Mouse (Mus musculus) heart, embryonic 10.5 days (tissue): ENCODE results near the gene Cmtm6. TPM values are rescaled to one million over a fixed set of nuclear protein-coding genes. Genes with fewer than 3 reads are reported as not detected.
A peak's percentile ranks its signal among the peaks of the same experiment; 100 is the strongest.
"Not testable (repeated sequence)": the region's sequence is repeated elsewhere in the genome, so short reads cannot be mapped to it uniquely, and the experiment has no call there.

Source experiments
- DNase-seq: peaks from one replicate; pipeline ENCODE4 v3.0.0-alpha.2; 2017; ENCODE audit warnings: low spot score
- H3K27ac ChIP-seq: fragments of 300-500 bp; sonication (generic); 2 replicates; pipeline ENCODE4 v1.5.1; 2016; ENCODE audit warnings: mild to moderate bottlenecking
- H3K27me3 ChIP-seq: fragments of 300-500 bp; sonication (generic); 2 replicates; pipeline ENCODE4 v1.6.1; 2016; ENCODE audit warnings: mild to moderate bottlenecking; ENCODE audit not compliant: poor library complexity, insufficient read depth, severe bottlenecking
- H3K36me3 ChIP-seq: fragments of 300-500 bp; sonication (generic); 2 replicates; pipeline ENCODE4 v1.6.1; 2016; ENCODE audit warnings: mild to moderate bottlenecking, moderate library complexity
- H3K4me1 ChIP-seq: fragments of 300-500 bp; sonication (generic); 2 replicates; pipeline ENCODE4 v1.6.1; 2016; ENCODE audit warnings: mild to moderate bottlenecking
- H3K4me3 ChIP-seq: fragments of 300-500 bp; sonication (generic); 2 replicates; pipeline ENCODE4 v1.5.1; 2016; ENCODE audit warnings: mild to moderate bottlenecking, moderate library complexity
- H3K9me3 ChIP-seq: fragments of 300-500 bp; sonication (generic); 2 replicates; pipeline ENCODE4 v1.6.1; 2016; ENCODE audit warnings: mild to moderate bottlenecking, moderate library complexity
- WGBS: fragments of 180-500 bp; shearing (Covaris S2); methylation state at CpG from one replicate; pipeline ENCODE4 v1.1.7; 2016; 5-methylcytosine and 5-hydroxymethylcytosine counted together
- polyA plus RNA-seq: library from polyadenylated mRNA; unstranded; fragments of >200 nt; fragmentation: Nextera tagmentation; extraction: Ambion mirVana; gene quantifications from 2 replicates; pipeline ENCODE4 v1.2.1, GENCODE M21; 2016

The Cmtm6 gene
- polyA plus RNA-seq, 1 experiment from 2014 or later, result 39.4 TPM

GRCm38 (mm10) chr9:114699882-114700665 is 30.8 kb upstream of the Cmtm6 start:
- Histone ChIP-seq H3K4me3 (no peak overlapping the region), H3K36me3 (peaks cover 23% of the 10 kb centered on the region), H3K27ac (no peak overlapping the region), H3K9me3 (no peaks in the 10 kb centered on the region), H3K27me3 (no peaks in the 10 kb centered on the region), H3K4me1 (no peaks in the 10 kb centered on the region)
- WGBS, result 94% methylated on average over 16 of the region's 16 CpGs
- DNase-seq, result no peak

DNA sequence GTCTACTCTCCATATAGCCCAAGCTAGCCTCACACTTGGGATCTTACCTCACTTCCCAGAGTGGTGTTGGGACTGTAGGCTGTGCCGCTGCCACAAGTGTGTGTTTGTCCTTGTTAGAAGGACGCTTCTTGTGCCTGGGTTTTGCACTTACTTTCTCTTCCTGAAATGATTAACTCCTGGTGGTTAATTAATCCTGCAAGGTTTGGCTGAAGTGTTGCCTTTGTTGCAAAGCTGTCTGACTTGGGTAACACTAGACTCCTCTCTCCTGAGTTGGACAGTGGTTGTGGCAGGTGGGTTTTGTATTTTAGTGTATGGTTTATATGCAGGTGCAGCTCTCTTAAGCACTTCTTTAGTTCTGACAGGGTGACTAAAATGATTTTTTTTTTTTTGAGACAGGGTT is 29.9 kb upstream of the Cmtm6 start:
- Histone ChIP-seq H3K4me1 (no peaks in the 10 kb centered on the region), H3K9me3 (no peaks in the 10 kb centered on the region), H3K27me3 (no peaks in the 10 kb centered on the region), H3K27ac (no peak overlapping the region), H3K4me3 (no peak overlapping the region), H3K36me3 (peaks cover 30% of the 10 kb centered on the region)
- 88% methylated on average over 2 of the region's 2 CpGs for WGBS
- no peak for DNase-seq

DNA sequence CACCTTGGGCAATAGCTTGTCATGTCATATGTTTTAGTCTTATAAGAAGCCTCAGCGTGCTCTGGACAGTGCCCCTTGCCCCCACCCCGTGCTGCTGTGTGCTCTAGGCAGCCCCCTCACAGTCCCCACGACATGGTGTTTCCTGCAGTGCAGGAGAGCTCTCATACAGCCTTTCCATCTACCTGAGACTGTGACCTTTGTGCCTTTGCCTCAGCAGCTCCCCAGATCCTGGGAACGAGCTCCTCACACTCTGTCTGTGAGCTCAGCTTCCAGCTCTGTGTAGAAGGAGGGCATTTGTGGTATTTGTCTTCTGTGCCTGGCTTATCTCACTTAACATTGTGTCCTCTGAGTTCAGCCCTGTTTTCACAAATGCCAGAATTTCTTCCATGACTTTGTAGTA is 29.0 kb upstream of the Cmtm6 start:
- Histone ChIP-seq H3K27ac (no peak overlapping the region), H3K27me3 (no peaks in the 10 kb centered on the region), H3K4me3 (no peak overlapping the region), H3K9me3 (no peaks in the 10 kb centered on the region), H3K4me1 (no peaks in the 10 kb centered on the region), H3K36me3 (peaks cover 39% of the 10 kb centered on the region)
- WGBS, result 79% methylated on average over 4 of the region's 4 CpGs
- no peak for DNase-seq

- Histone ChIP-seq H3K36me3 (peaks cover 73% of the 10 kb centered on the region), H3K4me1 (no peaks in the 10 kb centered on the region), H3K27ac (no peak overlapping the region), H3K9me3 (no peaks in the 10 kb centered on the region), H3K27me3 (no peaks in the 10 kb centered on the region), H3K4me3 (no peak overlapping the region)
- 91% methylated on average over 4 of the region's 4 CpGs for WGBS
- DNase-seq, result no peak
Measured at GRCm38 (mm10) chr9:114707805-114708204, 23.1 kb upstream of the Cmtm6 start.

GRCm38 (mm10) chr9:114710345-114710744 is 20.6 kb upstream of the Cmtm6 start:
- WGBS, result 77% methylated on average over 7 of the region's 7 CpGs
- Histone ChIP-seq H3K4me1 (no peaks in the 10 kb centered on the region), H3K27me3 (no peaks in the 10 kb centered on the region), H3K36me3 (peaks cover 84% of the 10 kb centered on the region), H3K27ac (no peak overlapping the region), H3K4me3 (no peak overlapping the region), H3K9me3 (no peaks in the 10 kb centered on the region)
- no peak for DNase-seq

DNA sequence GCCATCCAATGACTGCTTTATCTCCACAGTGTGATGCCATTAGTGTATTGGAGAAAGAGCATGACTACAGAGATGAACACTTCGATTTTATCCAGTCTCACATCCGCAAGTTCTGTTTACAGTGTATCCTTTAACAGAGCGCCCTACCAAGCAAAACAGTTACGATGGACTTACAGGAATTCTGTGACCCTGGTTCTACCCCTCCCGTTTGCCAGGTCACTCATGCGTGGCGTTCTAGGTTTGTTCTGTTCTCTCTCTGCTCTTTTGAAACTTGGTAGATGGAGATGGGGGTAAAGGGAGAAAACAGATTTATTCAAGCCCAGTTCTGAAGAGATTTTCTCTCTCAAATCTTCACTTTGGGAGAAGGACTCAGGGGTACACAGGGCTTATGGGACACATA is 17.4 kb upstream of the Cmtm6 start:
- 0 out of 2 replicates have a peak, but pooled peaks cover 4% of the 10 kb centered on the region for H3K4me1 ChIP-seq
- no peak for DNase-seq
- H3K27ac ChIP-seq, result no peak overlapping the region
- H3K4me3 ChIP-seq, result no peak overlapping the region
- H3K9me3 ChIP-seq, result no peaks in the 10 kb centered on the region
- 96% methylated on average over 7 of the region's 7 CpGs for WGBS
- peaks cover 84% of the 10 kb centered on the region for H3K36me3 ChIP-seq
- H3K27me3 ChIP-seq, result no peaks in the 10 kb centered on the region

GRCm38 (mm10) chr9:114716677-114717331 is 14.1 kb upstream of the Cmtm6 start:
- no peak for DNase-seq
- Histone ChIP-seq H3K4me1 (0 out of 2 replicates have a peak, but pooled peaks cover 4% of the 10 kb centered on the region), H3K9me3 (no peaks in the 10 kb centered on the region), H3K36me3 (peaks cover 95% of the 10 kb centered on the region), H3K4me3 (no peak overlapping the region), H3K27ac (no peak overlapping the region), H3K27me3 (no peaks in the 10 kb centered on the region)
- 83% methylated on average over 18 of the region's 18 CpGs for WGBS

GRCm38 (mm10) chr9:114727315-114727714 is 3.6 kb upstream of the Cmtm6 start:
- no peak for DNase-seq
- WGBS, result 5% methylated on average over 3 of the region's 3 CpGs

DNA sequence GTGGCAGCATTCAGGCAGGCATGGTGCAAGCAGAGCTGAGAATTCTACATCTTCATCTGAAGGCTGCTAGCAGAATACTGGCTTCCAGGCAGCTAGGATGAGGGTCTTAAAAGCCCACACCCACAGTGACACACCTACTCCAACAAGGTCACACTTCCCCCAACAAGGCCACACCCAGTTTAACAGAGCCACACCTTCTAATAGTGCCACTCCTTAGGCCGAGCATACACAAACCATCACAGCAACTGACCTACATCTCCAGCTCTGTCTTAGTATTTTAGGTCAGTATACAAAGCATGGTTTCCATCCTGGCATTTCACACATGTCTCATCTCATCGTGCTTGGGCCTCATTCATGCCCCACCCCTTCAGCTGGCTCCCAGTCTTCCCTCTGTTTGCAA is 2.5 kb upstream of the Cmtm6 start:
- H3K9me3 ChIP-seq, H3K27ac ChIP-seq, H3K27me3 ChIP-seq, H3K4me3 ChIP-seq, DNase-seq: not testable (repeated sequence)
- peaks cover 21% of the 10 kb centered on the region for H3K4me1 ChIP-seq
- H3K36me3 ChIP-seq, result peaks cover 23% of the 10 kb centered on the region
- 55% methylated on average over 2 of the region's 2 CpGs for WGBS

More at GRCm38 (mm10) chr9:114727315-114727714, 3.6 kb upstream of the Cmtm6 start:
- no peak overlapping the region for H3K4me3 ChIP-seq
- peaks cover 10% of the 10 kb centered on the region for H3K4me1 ChIP-seq
- H3K9me3 ChIP-seq, result no peaks in the 10 kb centered on the region
- H3K27ac ChIP-seq, result no peak overlapping the region
- H3K27me3 ChIP-seq, result no peaks in the 10 kb centered on the region
- peaks cover 34% of the 10 kb centered on the region for H3K36me3 ChIP-seq

GRCm38 (mm10) chr9:114729911-114730805 is 758 bp upstream of the Cmtm6 start:
- Histone ChIP-seq H3K27me3 (no peaks in the 10 kb centered on the region), H3K9me3 (no peaks in the 10 kb centered on the region), H3K4me1 (peaks cover 35% of the 10 kb centered on the region), H3K27ac (no peak overlapping the region), H3K36me3 (peaks cover 5% of the 10 kb centered on the region), H3K4me3 (peak overlapping the region; percentile 92)
- DNase-seq, result no peak
- 26% methylated on average over 26 of the region's 30 CpGs for WGBS

- Histone ChIP-seq H3K27ac (peak overlapping the region; percentile 95; the same call in 1 of the 2 replicates), H3K9me3 (no peaks in the 10 kb centered on the region), H3K4me1 (peaks cover 44% of the 10 kb centered on the region), H3K36me3 (no peaks in the 10 kb centered on the region), H3K4me3 (peak overlapping the region; percentile 92), H3K27me3 (no peaks in the 10 kb centered on the region)
- DNase-seq, result no peak
- 70% methylated on average over 12 of the region's 12 CpGs for WGBS
Measured at GRCm38 (mm10) chr9:114731871-114732682, 1.2 kb downstream of the Cmtm6 start.

DNA sequence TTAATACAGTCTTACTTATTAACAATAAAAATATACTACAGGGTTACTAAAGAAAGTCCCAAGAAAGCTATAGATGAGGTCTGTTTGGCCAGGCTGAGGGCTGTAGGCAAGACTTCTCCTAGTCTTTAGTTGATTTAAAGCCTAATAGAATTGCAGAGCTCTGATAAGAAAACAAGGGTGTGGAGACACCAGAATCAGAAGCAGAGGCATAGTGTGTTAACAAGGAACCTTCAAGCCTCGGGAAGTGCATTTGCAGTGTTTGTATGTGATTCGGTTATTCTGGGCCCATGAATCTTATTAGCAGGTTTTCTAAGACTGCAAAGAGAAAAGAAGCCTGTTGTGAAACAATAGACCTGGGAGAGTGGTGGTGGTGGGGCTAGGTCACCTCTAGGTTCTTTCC is 2.3 kb downstream of the Cmtm6 start:
- 61% methylated on average over 2 of the region's 2 CpGs for WGBS
- Histone ChIP-seq H3K4me3 (0 out of 2 replicates have a peak overlapping the region, but pooled peaks have one; percentile 6), H3K27ac (peak overlapping the region; percentile 45)

More for the DNA sequence above, 2.3 kb downstream of the Cmtm6 start:
- Histone ChIP-seq H3K4me1 (peaks cover 49% of the 10 kb centered on the region), H3K9me3 (no peaks in the 10 kb centered on the region), H3K36me3 (0 out of 2 replicates have a peak, but pooled peaks cover 4% of the 10 kb centered on the region), H3K27me3 (no peaks in the 10 kb centered on the region)
- no peak for DNase-seq
